Mouse (Mus musculus): ENCODE data around the gene Oaz1.

DNA sequence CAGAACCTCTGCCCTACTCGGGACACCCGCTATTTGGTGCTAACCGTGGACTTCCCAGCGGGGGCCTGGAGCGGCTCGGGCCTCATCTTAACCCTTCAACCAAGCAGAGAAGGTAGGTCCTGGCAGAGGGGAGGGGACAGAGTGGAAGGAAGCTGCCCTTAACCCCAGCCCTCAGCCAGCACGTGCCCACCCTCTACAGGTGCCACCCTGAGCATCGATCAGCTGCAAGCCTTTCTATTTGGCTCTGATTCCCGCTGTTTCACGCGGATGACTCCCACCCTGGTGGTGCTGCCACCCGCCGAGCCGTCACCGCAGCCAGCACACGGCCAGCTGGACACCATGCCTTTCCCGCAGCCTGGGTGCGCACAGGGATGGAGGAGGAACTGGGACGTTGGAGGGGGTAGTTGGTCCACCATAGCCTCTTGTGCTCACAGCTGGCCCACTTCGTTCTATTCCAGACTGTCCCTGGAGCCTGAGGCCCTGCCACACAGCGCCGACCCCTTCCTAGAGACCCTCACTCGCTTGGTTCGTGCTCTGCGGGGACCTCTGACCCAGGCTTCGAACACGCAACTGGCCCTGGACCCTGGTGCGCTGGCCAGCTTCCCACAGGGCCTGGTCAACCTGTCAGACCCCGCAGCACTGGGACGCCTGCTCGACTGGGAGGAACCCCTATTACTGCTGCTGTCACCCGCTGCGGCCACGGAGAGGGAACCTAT, 20.0 kb upstream of the Oaz1 start:
- TF ChIP-seq CTCF (IDR thresholded peaks at IDR 0.05; ENCODE audit: low read depth) (no peak), EP300 (IDR thresholded peaks at IDR 0.05; ENCODE audit: low read depth) (no peak)
